Mouse (Mus musculus) CH12.LX (cell line): Measurements from ENCODE around the gene Sik3. TPM values are rescaled to one million over a fixed set of nuclear protein-coding genes. Genes with fewer than 3 reads are reported as not detected.

Experiments used
- DNase-seq: peaks from one replicate; pipeline ENCODE4 v3.0.0-alpha.2; 2013; ENCODE audit errors: extremely low read depth
- H3K27ac ChIP-seq: 2 replicates; pipeline ENCODE4 v1.5.1; 2012; ENCODE audit warnings: low read depth, mild to moderate bottlenecking, control low read depth, moderate library complexity; ENCODE audit not compliant: insufficient read depth
- H3K27me3 ChIP-seq: replicated peaks from 2 replicates; pipeline ENCODE3; 2012; ENCODE audit warnings: inconsistent platforms
- H3K36me3 ChIP-seq, 2 experiments: replicated peaks in 1 of 2; 2 replicates each; pipeline versions ENCODE3 to v1.6.1; 2012; ENCODE audit warnings: inconsistent platforms in 1 of 2, low read length in 1 of 2, mild to moderate bottlenecking in 1 of 2, mixed read lengths in 1 of 2, moderate library complexity in 1 of 2; ENCODE audit not compliant: control insufficient read depth in 1 of 2, insufficient read depth in 1 of 2
- H3K4me1 ChIP-seq, 2 experiments: 2 replicates each; pipeline ENCODE4 v1.6.1; 2012; ENCODE audit warnings: inconsistent platforms in 1 of 2, moderate library complexity in 1 of 2; ENCODE audit not compliant: insufficient read depth in 2 of 2, control insufficient read depth in 1 of 2
- H3K4me2 ChIP-seq: 2 replicates; pipeline ENCODE4 v1.6.1; 2012; ENCODE audit warnings: low read depth, mild to moderate bottlenecking, control low read depth; ENCODE audit not compliant: poor library complexity, insufficient read depth, severe bottlenecking
- H3K4me3 ChIP-seq, 3 experiments: fragments of 150-350 bp in 1 of 3; sonication (generic) in 1 of 3; replicated peaks in 1 of 3; 2 replicates each; pipeline versions ENCODE3 to v1.5.1; 2011 to 2012; ENCODE audit warnings: low read depth in 2 of 3, low read length in 2 of 3, mild to moderate bottlenecking in 2 of 3, moderate library complexity in 2 of 3, control low read depth in 1 of 3, improper control_type of control experiment in 1 of 3, inconsistent platforms in 1 of 3, mixed read lengths in 1 of 3; ENCODE audit not compliant: poor library complexity in 1 of 3
- H3K79me2 ChIP-seq: replicated peaks from 2 replicates; pipeline ENCODE4 v1.6.1; 2012; ENCODE audit warnings: mild to moderate bottlenecking, moderate library complexity; ENCODE audit not compliant: control insufficient read depth, poor library complexity, insufficient read depth, severe bottlenecking; ENCODE audit errors: extremely low read depth
- H3K9ac ChIP-seq: 2 replicates; pipeline ENCODE4 v1.6.1; 2012; ENCODE audit warnings: low read depth, mild to moderate bottlenecking, control low read depth, moderate library complexity; ENCODE audit not compliant: insufficient read depth
- H3K9me3 ChIP-seq: replicated peaks from 2 replicates; pipeline ENCODE3; 2012; ENCODE audit warnings: low read length, inconsistent platforms, mixed read lengths
- BHLHE40 ChIP-seq: IDR thresholded peaks from 2 replicates; pipeline ENCODE4 v1.6.1; 2011; ENCODE audit warnings: mild to moderate bottlenecking, low read depth, low read length, improper control_type of control experiment
- CHD1 ChIP-seq: IDR thresholded peaks from 2 replicates; pipeline ENCODE4 v1.6.1; 2012; ENCODE audit warnings: low read depth, low read length, improper control_type of control experiment, inconsistent platforms
- CTCF ChIP-seq, 2 experiments: IDR thresholded peaks in 1 of 2; conservative IDR thresholded peaks in 1 of 2; 2 replicates each; pipeline ENCODE4 v1.5.1; 2011 to 2012; ENCODE audit warnings: low read depth in 2 of 2, low read length in 2 of 2, improper control_type of control experiment in 1 of 2, inconsistent platforms in 1 of 2, mild to moderate bottlenecking in 1 of 2, moderate library complexity in 1 of 2
- E2F4 ChIP-seq: IDR thresholded peaks from 2 replicates; pipeline ENCODE4 v1.6.1; 2011; ENCODE audit warnings: low read depth, low read length, improper control_type of control experiment; ENCODE audit not compliant: insufficient replicate concordance
- GABPA ChIP-seq: IDR thresholded peaks from 2 replicates; pipeline ENCODE4 v1.6.1; 2012; ENCODE audit warnings: low read depth, low read length, improper control_type of control experiment, inconsistent platforms; ENCODE audit not compliant: insufficient replicate concordance
- HCFC1 ChIP-seq: IDR thresholded peaks from 2 replicates; pipeline ENCODE4 v1.6.1; 2012; ENCODE audit warnings: low read depth, mild to moderate bottlenecking, inconsistent platforms, low read length, improper control_type of control experiment
- JUN ChIP-seq: IDR thresholded peaks from 2 replicates; pipeline ENCODE4 v1.6.1; 2011; ENCODE audit warnings: low read depth, mild to moderate bottlenecking, low read length, improper control_type of control experiment, moderate library complexity; ENCODE audit not compliant: insufficient read depth
- JUND ChIP-seq: conservative IDR thresholded peaks from 2 replicates; pipeline ENCODE4 v1.6.1; 2011; ENCODE audit warnings: low read depth, low read length, improper control_type of control experiment
- MAX ChIP-seq: IDR thresholded peaks from 2 replicates; pipeline ENCODE4 v1.6.1; 2011; ENCODE audit warnings: low read length, improper control_type of control experiment
- MYC ChIP-seq: IDR thresholded peaks from 2 replicates; pipeline ENCODE4 v1.6.1; 2011; ENCODE audit warnings: low read depth, mild to moderate bottlenecking, improper control_type of control experiment, low read length
- NELFE ChIP-seq: IDR thresholded peaks from 2 replicates; pipeline ENCODE4 v1.6.1; 2011; ENCODE audit warnings: low read depth, low read length, improper control_type of control experiment
- POLR2A ChIP-seq: IDR thresholded peaks from 2 replicates; pipeline ENCODE4 v1.6.1; 2011; ENCODE audit warnings: low read depth, mild to moderate bottlenecking, improper control_type of control experiment, low read length
- RAD21 ChIP-seq: IDR thresholded peaks from 2 replicates; pipeline ENCODE4 v1.6.1; 2011; ENCODE audit warnings: low read depth, mild to moderate bottlenecking, low read length, improper control_type of control experiment, moderate library complexity
- RCOR1 ChIP-seq: conservative IDR thresholded peaks from 2 replicates; pipeline ENCODE4 v1.6.1; 2012; ENCODE audit warnings: low read depth, mild to moderate bottlenecking, inconsistent platforms, low read length, improper control_type of control experiment
- SMC3 ChIP-seq: IDR thresholded peaks from 2 replicates; pipeline ENCODE4 v1.6.1; 2011; ENCODE audit warnings: low read depth, low read length, improper control_type of control experiment
- TBP ChIP-seq: conservative IDR thresholded peaks from 2 replicates; pipeline ENCODE4 v1.6.1; 2011; ENCODE audit warnings: low read depth, low read length, improper control_type of control experiment
- TCF12 ChIP-seq: IDR thresholded peaks from 2 replicates; pipeline ENCODE4 v1.6.1; 2014; ENCODE audit warnings: low read depth, mild to moderate bottlenecking, inconsistent platforms, low read length, improper control_type of control experiment
- USF1 ChIP-seq: IDR thresholded peaks from 2 replicates; pipeline ENCODE4 v1.6.1; 2014; ENCODE audit warnings: low read depth, mild to moderate bottlenecking, inconsistent platforms, low read length, improper control_type of control experiment
- USF2 ChIP-seq: conservative IDR thresholded peaks from 2 replicates; pipeline ENCODE4 v1.6.1; 2011; ENCODE audit warnings: low read depth, low read length, improper control_type of control experiment
- ZC3H11A ChIP-seq: IDR thresholded peaks from 2 replicates; pipeline ENCODE4 v1.6.1; 2012; ENCODE audit warnings: low read depth, mild to moderate bottlenecking, inconsistent platforms, low read length, improper control_type of control experiment
- ZKSCAN1 ChIP-seq: IDR thresholded peaks from 2 replicates; pipeline ENCODE4 v1.6.1; 2012; ENCODE audit warnings: low read depth, inconsistent platforms, low read length, improper control_type of control experiment, borderline replicate concordance
- ZNF384 ChIP-seq: IDR thresholded peaks from 2 replicates; pipeline ENCODE4 v1.6.1; 2012; ENCODE audit warnings: low read depth, low read length, improper control_type of control experiment, inconsistent platforms
- dilution Hi-C: fragments of 300-500 bp; cut with MboI; formaldehyde crosslinking; loops from 2 replicates; pipeline ENCODE4 v1.14.3; 2020; ENCODE audit warnings: low sequenced_read_pairs; ENCODE audit not compliant: extremely low pct_unique_long_range_greater_than_20kb, extremely low pct_ligation_motif_present
- in situ Hi-C: fragments of 300-500 bp; cut with MboI; formaldehyde crosslinking; loops from 3 replicates; pipeline ENCODE4 v1.14.3; 2019; ENCODE audit warnings: low sequenced_read_pairs, low pct_ligation_motif_present, low pct_unique_long_range_greater_than_20kb, mixed read lengths
- polyA plus RNA-seq: library from polyadenylated mRNA; unstranded; fragments of >175 nt; gene quantifications from 2 replicates; pipeline ENCODE4 v1.2.1, GENCODE M21; 2012; ENCODE audit warnings: low read depth; ENCODE audit not compliant: insufficient read length
- total RNA-seq, 2 experiments: library from RNA; depleted of rRNA; stranded (reverse); fragments of 300-350 nt in 1 of 2; fragments of >200 nt in 1 of 2; gene quantifications; 2 replicates each; pipeline ENCODE4 v1.2.3; 2012 to 2014

The Sik3 gene
- total and polyA plus RNA-seq, 3 experiments: 14.9 to 29.8 (median 21.4) TPM

DNA sequence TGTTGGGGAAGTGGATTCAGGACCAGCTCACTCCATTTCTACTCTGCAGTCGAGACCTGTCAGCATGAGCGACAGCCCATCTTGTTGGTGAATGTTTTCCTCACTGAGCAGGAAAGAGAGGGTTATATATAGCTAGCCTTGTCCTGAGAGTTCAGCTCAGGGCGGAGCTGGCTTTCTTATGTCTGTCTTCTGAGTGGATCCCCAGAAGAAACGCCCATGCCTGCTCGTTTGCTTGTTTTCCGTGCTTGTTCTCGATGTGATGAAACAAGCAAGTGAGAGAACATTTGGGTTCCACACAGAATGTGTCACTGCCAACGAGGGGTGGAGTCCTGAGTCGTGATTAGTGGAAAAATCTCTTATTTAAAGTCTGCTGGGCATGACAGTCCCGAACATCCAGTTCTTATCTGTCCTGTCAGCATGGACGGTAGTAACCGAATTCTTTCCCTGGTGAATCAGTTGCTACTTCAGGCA is 184.1 kb downstream of the Sik3 start:
- Histone ChIP-seq H3K4me1 (peaks cover 0 to 17% of the 10 kb centered on the region in 2 experiments; a peak in 2 of 4 replicates), H3K9ac (no peak overlapping the region), H3K27ac (no peak overlapping the region), H3K4me3 (no peak overlapping the region), H3K4me2 (no peak overlapping the region)
- in situ Hi-C loops: loop anchor here (5.0 kb wide), 1 partner anchor 204 kb away; no protein-coding TSS in a partner anchor
- no peak for DNase-seq
- TF ChIP-seq E2F4: no peak
- TF ChIP-seq RAD21: no peak
- TF ChIP-seq TCF12: no peak
- no peak for TF ChIP-seq ZKSCAN1
- TF ChIP-seq, all 38 proteins: peak for 0
- Histone ChIP-seq H3K36me3 (peaks cover 64 to 84% of the 10 kb centered on the region in 2 experiments), H3K9me3 (no peaks in the 10 kb centered on the region), H3K27me3 (no peaks in the 10 kb centered on the region), H3K79me2 (no peaks in the 10 kb centered on the region)
- dilution Hi-C loops: no loop called here

- Histone ChIP-seq H3K4me3 (no peak overlapping the region), H3K27ac (no peak overlapping the region), H3K9ac (no peak overlapping the region), H3K4me1 (peaks cover 0 to 5% of the 10 kb centered on the region in 2 experiments; a peak in 1 of 4 replicates), H3K79me2 (no peaks in the 10 kb centered on the region), H3K4me2 (no peak overlapping the region), H3K9me3 (no peaks in the 10 kb centered on the region), H3K36me3 (peaks cover 73 to 97% of the 10 kb centered on the region in 2 experiments), H3K27me3 (no peaks in the 10 kb centered on the region)
- dilution Hi-C loops (no loop called here), in situ Hi-C loops (loop anchor here (5.0 kb wide), 1 partner anchor 206 kb away; no protein-coding TSS in a partner anchor)
- TF ChIP-seq RAD21 (no peak), MYC (no peak), MAX (no peak), HCFC1 (no peak), RCOR1 (no peak), SMC3 (no peak), CTCF (conservative IDR thresholded peaks at IDR 0.05 in 1 of 2, IDR thresholded peaks at IDR 0.05 in 1 of 2; ENCODE audit: low read depth in 2 of 2, low read length in 2 of 2) (no peak), TBP (no peak), E2F4 (no peak), JUND (no peak), USF2 (no peak)
- DNase-seq: no peak
Observed at GRCm38 (mm10) chr9:46198461-46198860, 185.8 kb downstream of the Sik3 start.

DNA sequence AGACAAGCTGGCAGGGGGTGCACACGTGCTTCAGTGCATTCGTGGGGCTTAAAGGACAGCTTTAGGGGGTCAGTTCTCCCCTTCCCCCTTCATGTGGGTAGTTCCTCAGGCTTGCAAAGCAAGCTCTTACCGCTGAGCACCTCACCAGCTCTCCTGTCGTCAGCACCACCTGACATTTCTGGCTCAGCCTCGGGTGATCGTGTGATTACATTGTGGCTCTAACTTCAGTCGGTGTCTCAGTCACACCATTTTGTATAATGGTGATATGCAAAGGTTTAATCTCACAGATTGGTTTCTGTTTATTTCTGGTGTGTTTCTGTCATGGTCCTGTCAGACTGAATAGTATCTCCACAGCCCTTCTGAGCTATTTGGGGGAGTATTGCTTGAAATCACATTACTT is 186.3 kb downstream of the Sik3 start:
- Histone ChIP-seq H3K79me2 (no peaks in the 10 kb centered on the region), H3K36me3 (peaks cover 72 to 97% of the 10 kb centered on the region in 2 experiments), H3K9ac (no peak overlapping the region), H3K27me3 (no peaks in the 10 kb centered on the region)
- in situ Hi-C loops (loop anchor here (5.0 kb wide), 1 partner anchor 207 kb away; no protein-coding TSS in a partner anchor), dilution Hi-C loops (no loop called here)
- TF ChIP-seq JUN (no peak), TBP (no peak), NELFE (no peak), ZNF384 (no peak), USF1 (no peak), ZC3H11A (no peak), CHD1 (no peak), TCF12 (no peak), POLR2A (no peak), GABPA (no peak), ZKSCAN1 (no peak), BHLHE40 (no peak)
- TF ChIP-seq, all 38 proteins: peak for 0
- Histone ChIP-seq H3K27ac (no peak overlapping the region), H3K4me3 (no peak overlapping the region), H3K4me2 (no peak overlapping the region), H3K4me1 (peaks cover 0 to 3% of the 10 kb centered on the region in 2 experiments; a peak in 1 of 4 replicates), H3K9me3 (no peaks in the 10 kb centered on the region)
- DNase-seq: no peak
